Mouse (Mus musculus): ENCODE results near the gene Gcdh. TPM values are rescaled to one million over a fixed set of nuclear protein-coding genes. Genes with fewer than 3 reads are reported as not detected.
"Not testable (repeated sequence)": the region's sequence is repeated elsewhere in the genome, so short reads cannot be mapped to it uniquely, and the experiment has no call there.

The Gcdh gene
- total RNA-seq, 2 experiments from 2014 or later: 20.1 to 25.8 TPM

DNA sequence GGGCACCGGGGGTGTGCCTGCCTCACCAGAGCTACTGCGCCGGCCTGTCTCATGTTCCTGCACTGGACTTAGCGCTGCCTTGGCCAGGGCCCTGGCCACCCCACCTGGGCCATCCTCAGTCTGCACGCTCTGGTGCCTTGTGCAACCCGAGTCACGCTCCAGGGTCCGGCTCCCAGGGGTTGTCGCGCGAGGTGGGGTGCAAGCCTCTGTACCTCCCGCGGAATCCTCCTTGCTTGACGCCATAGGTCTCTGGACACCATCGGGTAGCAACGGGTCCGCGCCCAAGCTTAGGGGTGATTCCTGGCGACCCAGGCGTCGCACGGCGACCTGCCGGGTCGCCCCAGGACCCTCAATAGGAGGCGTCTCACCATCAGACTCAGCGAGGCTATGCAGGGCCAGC lies 18.7 kb upstream of the Gcdh start:
- no peak for ATAC-seq (replicated peaks; ENCODE audit: poor library complexity, severe bottlenecking)

- ATAC-seq (replicated peaks; ENCODE audit: poor library complexity, severe bottlenecking): no peak
These were observed 18.1 kb upstream of the Gcdh start for GRCm38 (mm10) chr8:84911854-84912253.

GRCm38 (mm10) chr8:84910551-84910950 lies 16.8 kb upstream of the Gcdh start:
- ATAC-seq (replicated peaks; ENCODE audit: poor library complexity, severe bottlenecking): no peak

DNA sequence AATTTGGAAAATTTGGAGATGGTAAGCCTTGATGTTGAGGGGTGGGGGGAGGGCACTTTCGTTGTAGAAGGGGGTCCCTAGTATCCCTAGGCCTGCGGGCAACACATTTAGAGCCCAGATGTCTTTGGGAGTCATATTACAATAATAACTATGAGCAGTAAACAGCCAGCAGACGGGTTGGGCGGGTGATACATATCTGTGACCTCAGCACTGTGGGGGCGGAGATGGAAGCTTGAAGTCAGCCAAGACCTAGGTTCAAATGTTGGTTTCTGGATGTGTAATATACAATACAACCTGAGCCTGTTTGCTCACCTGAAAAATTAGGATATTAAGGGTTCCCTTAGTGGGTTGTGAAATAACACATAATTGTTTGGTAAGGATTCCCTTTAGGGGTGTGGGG lies 16.2 kb upstream of the Gcdh start:
- ATAC-seq (replicated peaks; ENCODE audit: poor library complexity, severe bottlenecking): no peak

DNA sequence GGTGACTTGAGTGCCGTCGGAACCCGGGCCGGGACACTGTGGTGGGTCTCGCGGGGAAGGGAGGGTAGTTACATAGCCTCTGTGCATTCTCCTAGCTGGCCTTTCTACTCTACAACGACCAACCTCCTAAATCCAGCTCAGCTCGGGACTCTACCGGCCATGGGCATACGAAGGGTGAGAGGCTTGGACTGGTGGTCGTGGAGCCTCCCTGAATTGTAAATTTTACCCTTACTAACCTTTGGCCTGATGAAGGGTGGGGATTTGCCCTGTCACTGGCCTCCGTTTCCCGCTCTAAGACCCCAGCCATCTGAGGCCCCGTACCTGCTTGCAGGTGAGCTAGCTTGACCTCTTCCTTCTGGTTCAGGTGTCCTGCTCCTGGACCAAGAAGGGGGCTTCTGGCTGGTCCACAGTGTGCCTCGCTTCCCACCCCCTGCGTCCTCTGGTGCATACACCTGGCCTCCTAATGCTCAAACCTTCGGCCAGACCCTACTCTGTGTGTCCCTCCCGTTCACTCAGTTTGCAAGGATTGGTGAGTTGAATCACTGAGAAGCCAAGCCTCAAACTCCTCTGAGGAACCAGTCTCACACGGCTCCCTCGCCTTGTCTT lies 15.5 kb upstream of the Gcdh start:
- no peak for ATAC-seq (replicated peaks; ENCODE audit: poor library complexity, severe bottlenecking)

- peak; percentile 92 for ATAC-seq (replicated peaks; ENCODE audit: poor library complexity, severe bottlenecking)
These were observed 14.9 kb upstream of the Gcdh start, which contains the start of gene Dnase2a for GRCm38 (mm10) chr8:84908421-84909161. Gene Dnase2a, plus strand, starts transcription at chr8:84908560.

- not testable (repeated sequence) for ATAC-seq (replicated peaks; ENCODE audit: poor library complexity, severe bottlenecking)
These were observed 14.3 kb upstream of the Gcdh start for GRCm38 (mm10) chr8:84907979-84908378.

- ATAC-seq (replicated peaks; ENCODE audit: poor library complexity, severe bottlenecking): no peak
These were observed 13.8 kb upstream of the Gcdh start for GRCm38 (mm10) chr8:84907493-84907892.

- no peak for ATAC-seq (replicated peaks; ENCODE audit: poor library complexity, severe bottlenecking)
These were observed 13.3 kb upstream of the Gcdh start for GRCm38 (mm10) chr8:84907037-84907436.

- no peak for ATAC-seq (replicated peaks; ENCODE audit: poor library complexity, severe bottlenecking)
These were observed 10.6 kb upstream of the Gcdh start for GRCm38 (mm10) chr8:84904351-84904750.

GRCm38 (mm10) chr8:84902920-84903661 lies 9.4 kb upstream of the Gcdh start:
- ATAC-seq (replicated peaks; ENCODE audit: poor library complexity, severe bottlenecking): peak; percentile 93

- no peak; the same call in 1 of the 2 replicates for ATAC-seq (replicated peaks; ENCODE audit: poor library complexity, severe bottlenecking)
These were observed 8.7 kb upstream of the Gcdh start for GRCm38 (mm10) chr8:84902367-84902919.

- ATAC-seq (replicated peaks; ENCODE audit: poor library complexity, severe bottlenecking): no peak
These were observed 8.0 kb upstream of the Gcdh start, which contains the start of gene Klf1 for GRCm38 (mm10) chr8:84901752-84902151. Gene Klf1, plus strand, starts transcription at chr8:84901928.

DNA sequence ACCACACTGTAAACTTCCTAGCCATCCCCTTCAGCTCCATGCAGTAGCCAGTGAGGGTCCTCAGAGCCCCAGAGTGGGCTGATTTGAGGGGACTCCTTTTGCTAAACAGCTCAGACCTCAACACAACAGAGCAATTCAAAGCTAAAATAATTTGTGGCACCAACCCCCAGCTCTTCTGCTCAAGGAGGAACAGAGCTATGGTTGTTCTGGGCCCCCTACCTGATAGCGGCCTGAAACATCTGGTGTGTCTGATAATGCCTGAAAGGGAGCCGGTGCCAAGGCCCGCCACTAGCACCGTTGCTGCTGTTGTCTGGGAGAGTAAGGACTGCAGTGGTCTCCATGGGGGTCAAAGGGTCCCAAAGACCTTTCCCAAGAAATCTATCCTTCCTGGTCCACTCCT lies 7.3 kb upstream of the Gcdh start:
- no peak for ATAC-seq (replicated peaks; ENCODE audit: poor library complexity, severe bottlenecking)

DNA sequence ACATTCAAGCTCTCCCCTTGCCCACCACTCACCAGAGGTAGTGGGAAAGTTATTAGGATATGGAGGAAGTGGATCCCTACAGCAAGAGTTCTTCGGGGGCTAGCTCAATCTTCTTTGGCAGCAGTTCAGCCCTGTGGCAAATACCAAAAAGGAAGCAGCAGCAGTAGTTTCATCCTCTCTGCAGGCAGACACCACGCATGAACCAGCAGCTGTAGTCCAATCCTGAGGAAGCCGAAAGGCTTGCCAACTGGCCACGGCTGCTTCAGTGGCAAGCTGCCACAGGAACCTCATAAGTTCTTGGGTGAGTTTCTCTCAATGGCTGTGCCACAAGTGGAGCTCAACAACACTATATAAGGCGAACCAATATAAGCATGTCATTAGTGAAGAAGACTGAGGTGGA lies 2.2 kb upstream of the Gcdh start:
- no peak for ATAC-seq (replicated peaks; ENCODE audit: poor library complexity, severe bottlenecking)

- ATAC-seq (replicated peaks; ENCODE audit: poor library complexity, severe bottlenecking): no peak
These were observed 570 bp downstream of the Gcdh start for GRCm38 (mm10) chr8:84892993-84893708.

- no peak for ATAC-seq (replicated peaks; ENCODE audit: poor library complexity, severe bottlenecking)
These were observed 4.6 kb downstream of the Gcdh start for GRCm38 (mm10) chr8:84889141-84889540.

DNA sequence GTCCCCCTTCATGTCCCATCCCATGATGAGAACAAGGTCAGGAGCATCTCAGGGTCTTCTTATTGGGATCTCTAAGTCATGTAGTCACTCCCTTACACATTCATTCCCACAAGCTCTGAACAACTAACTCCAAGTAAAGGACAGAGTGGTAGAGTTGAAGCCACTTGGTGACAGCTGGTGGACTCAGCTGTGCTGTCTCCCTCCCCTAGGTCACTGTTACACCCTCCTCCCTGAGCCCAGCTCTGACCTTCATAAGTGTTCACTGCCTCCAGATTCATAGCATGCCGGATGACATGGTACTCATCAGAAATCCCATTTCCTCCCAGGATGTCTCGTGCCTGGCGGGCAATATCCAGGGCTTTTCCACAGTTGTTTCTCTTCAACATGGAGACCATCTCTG lies 5.4 kb downstream of the Gcdh start:
- ATAC-seq (replicated peaks; ENCODE audit: poor library complexity, severe bottlenecking): no peak

- ATAC-seq (replicated peaks; ENCODE audit: poor library complexity, severe bottlenecking): no peak
These were observed 9.0 kb downstream of the Gcdh start for GRCm38 (mm10) chr8:84884728-84885127.

DNA sequence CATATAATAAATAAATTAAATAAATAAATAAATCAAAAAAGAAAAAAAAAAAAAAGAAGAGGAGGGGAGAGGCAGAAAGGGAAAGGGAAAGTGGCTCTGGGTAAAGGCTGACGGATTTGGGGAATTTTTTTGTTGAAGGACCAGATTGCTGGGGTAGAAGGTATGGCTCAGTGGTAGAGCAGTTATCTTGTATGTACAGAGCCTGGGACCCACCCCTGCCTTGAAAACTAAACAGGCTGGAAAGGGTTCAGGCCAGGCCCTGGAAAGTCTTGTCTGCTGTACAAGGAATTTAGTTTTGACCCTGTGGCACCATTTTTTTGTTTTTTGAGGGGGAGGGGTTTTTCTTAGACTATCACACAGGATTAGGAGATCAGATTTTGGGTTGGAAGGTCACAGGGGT lies 14.8 kb downstream of the Gcdh start:
- no peak for ATAC-seq (replicated peaks; ENCODE audit: poor library complexity, severe bottlenecking)
